Mouse (Mus musculus) left cerebral cortex, postnatal 10 days (tissue): ENCODE results near the gene Efcab11. TPM values are rescaled to one million over a fixed set of nuclear protein-coding genes. Genes with fewer than 3 reads are reported as not detected.
A peak's percentile ranks its signal among the peaks of the same experiment; 100 is the strongest.

ENCODE experiments used
- DNase-seq, 2 experiments: peaks; one replicate each; pipeline ENCODE4 v3.0.0; 2021 to 2022; ENCODE audit warnings: low spot score in 2 of 2, mixed read lengths in 1 of 2; ENCODE audit errors: extremely low spot score in 1 of 2
- intact Hi-C: fragments of 180-260 bp; cut with DNase I; formaldehyde crosslinking; loops from one replicate; pipeline ENCODE4 v1.15.1; 2025
- total RNA-seq, 2 experiments: library from RNA; stranded (reverse); gene quantifications; 2 replicates each; pipeline ENCODE4 v1.2.3; 2021

The Efcab11 gene
- total RNA-seq = under 1 TPM; 0.49 to 0.73 TPM

GRCm38 (mm10) chr12:99884269-99885261, at the start of gene Efcab11, which contains the start of gene Tdp1:
Efcab11 (minus strand) TSS chr12:99884439.
Tdp1 (plus strand) TSS chr12:99884517.
- intact Hi-C loops = no loop called here
- peak; percentile 85 to 94 for DNase-seq

GRCm38 (mm10) chr12:99933630-99934029, 49.4 kb upstream of the Efcab11 start:
- intact Hi-C loops = no loop called here
- no peak for DNase-seq

GRCm38 (mm10) chr12:99932245-99932644, 48.0 kb upstream of the Efcab11 start:
- no peak for DNase-seq
- intact Hi-C loops = no loop called here

GRCm38 (mm10) chr12:99929160-99929559, 44.9 kb upstream of the Efcab11 start:
- intact Hi-C loops = no loop called here
- DNase-seq = no peak

GRCm38 (mm10) chr12:99928311-99928710, 44.1 kb upstream of the Efcab11 start:
- no peak for DNase-seq
- intact Hi-C loops = no loop called here

- intact Hi-C loops = no loop called here
- DNase-seq = no peak
Measured at GRCm38 (mm10) chr12:99923703-99924102, 39.5 kb upstream of the Efcab11 start.

- intact Hi-C loops = no loop called here
- peak in 1 of 2 experiments; percentile 22 for DNase-seq
Measured at GRCm38 (mm10) chr12:99923131-99923606, 38.9 kb upstream of the Efcab11 start.

- intact Hi-C loops = no loop called here
- DNase-seq = no peak
Measured at GRCm38 (mm10) chr12:99921045-99921444, 36.8 kb upstream of the Efcab11 start.

- DNase-seq = no peak
- intact Hi-C loops = no loop called here
Measured at GRCm38 (mm10) chr12:99919636-99920035, 35.4 kb upstream of the Efcab11 start.

GRCm38 (mm10) chr12:99917800-99918427, 33.7 kb upstream of the Efcab11 start:
- no peak for DNase-seq
- intact Hi-C loops = no loop called here

- no peak for DNase-seq
- intact Hi-C loops = no loop called here
Measured at GRCm38 (mm10) chr12:99911466-99911865, 27.2 kb upstream of the Efcab11 start.

- no peak for DNase-seq
- intact Hi-C loops = loop anchor here (5.0 kb wide), 2 partner anchors 58 to 198 kb away; partner anchors contain the start of gene Kcnk13
Measured at GRCm38 (mm10) chr12:99904537-99904936, 20.3 kb upstream of the Efcab11 start.

GRCm38 (mm10) chr12:99902867-99903370, 18.7 kb upstream of the Efcab11 start:
- intact Hi-C loops = loop anchor here (5.0 kb wide), 2 partner anchors 59 to 199 kb away; partner anchors contain the start of gene Kcnk13
- no peak for DNase-seq

GRCm38 (mm10) chr12:99901973-99902866, 18.0 kb upstream of the Efcab11 start:
- intact Hi-C loops = loop anchor here (5.0 kb wide), 2 partner anchors 60 to 200 kb away; partner anchors contain the start of gene Kcnk13
- no peak for DNase-seq

GRCm38 (mm10) chr12:99899991-99900390, 15.8 kb upstream of the Efcab11 start:
- intact Hi-C loops = loop anchor here (5.0 kb wide), 2 partner anchors 62 to 202 kb away; partner anchors contain the start of gene Kcnk13
- DNase-seq = no peak

- no peak for DNase-seq
- intact Hi-C loops = no loop called here
Measured at GRCm38 (mm10) chr12:99898248-99898870, 14.1 kb upstream of the Efcab11 start.

- DNase-seq = no peak
- intact Hi-C loops = no loop called here
Measured at GRCm38 (mm10) chr12:99897846-99898245, 13.6 kb upstream of the Efcab11 start.
